ENCODE assay signal across 24 mouse cellular contexts in the genomic region with DNA sequence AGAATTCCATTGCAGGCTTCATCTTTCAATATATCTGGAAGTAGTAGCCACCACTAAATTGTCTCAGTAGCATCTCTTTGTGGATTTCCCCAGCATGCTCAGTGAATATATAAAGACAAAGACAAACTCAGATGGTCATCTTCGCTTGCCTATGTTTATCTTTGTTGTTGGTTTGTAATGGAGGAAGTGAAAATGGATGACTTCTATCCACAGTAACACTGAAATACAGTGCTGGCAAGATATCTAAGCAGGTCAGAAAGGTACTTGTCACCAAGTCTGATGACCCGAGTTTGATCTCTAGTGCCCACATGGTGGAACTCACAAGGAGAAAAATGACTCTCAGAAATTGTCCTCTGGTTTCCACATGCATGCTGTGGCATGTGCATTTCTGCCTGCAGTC.
"Had no signal": no experiment of that assay in that cellular context is flagged by ENCODE, and none has a peak within 500 bp of the region (broad histone marks: within the 10 kb centered on the region; RNA-seq: fewer than 3 reads in every experiment).

No protein-coding gene starts in this region.

- H3K27ac ChIP-seq: heart, adult 2 months; heart, embryonic 13.5 days; heart, embryonic 15.5 days; hindbrain, embryonic 13.5 days; hindbrain, embryonic 15.5 days; hindbrain, postnatal 0 days; kidney, embryonic 15.5 days; kidney, postnatal 0 days; limb, embryonic 13.5 days; limb, embryonic 15.5 days; liver, embryonic 12.5 days had no signal

- DNase-seq: gastrocnemius, postnatal 14 days; gastrocnemius, postnatal 36 days; heart, adult 11 months; heart, adult 2 months; heart, postnatal 14 days; heart, postnatal 36 days; kidney, adult 11 months; kidney, adult 2 months; kidney, adult 9 months; kidney, postnatal 14 days; kidney, postnatal 36 days; layer of hippocampus, postnatal 36 days; left cerebral cortex, postnatal 4 days had no signal

- H3K4me3 ChIP-seq: heart, adult 2 months; heart, embryonic 13.5 days; heart, embryonic 15.5 days; hindbrain, embryonic 13.5 days; hindbrain, embryonic 15.5 days; kidney, embryonic 15.5 days; limb, embryonic 13.5 days; limb, embryonic 15.5 days; liver, embryonic 12.5 days had no signal

- ATAC-seq: hindbrain, postnatal 0 days; intestine, embryonic 16.5 days; liver, embryonic 12.5 days had no signal
